Mouse (Mus musculus) thymus, adult 18-20 months (tissue): ENCODE measurements around the gene Mthfr.
"Not testable (repeated sequence)": the region's sequence is repeated elsewhere in the genome, so short reads cannot be mapped to it uniquely, and the experiment has no call there.

Source experiments
- DNase-seq, 2 experiments: peaks; one replicate each; pipeline ENCODE4 v3.0.0; 2022; ENCODE audit warnings: mixed read lengths in 2 of 2

Gene Mthfr

GRCm38 (mm10) chr4:148040029-148040830 lies 1.4 kb downstream of the Mthfr start:
- no peak for DNase-seq

GRCm38 (mm10) chr4:148040933-148041610 lies 2.2 kb downstream of the Mthfr start:
- peak; percentile 28 to 45 for DNase-seq

GRCm38 (mm10) chr4:148041611-148042191 lies 2.8 kb downstream of the Mthfr start:
- DNase-seq: peak; percentile 28 to 42

GRCm38 (mm10) chr4:148043327-148043726 lies 4.5 kb downstream of the Mthfr start:
- not testable (repeated sequence) for DNase-seq

- no peak for DNase-seq
These were observed 5.2 kb downstream of the Mthfr start for GRCm38 (mm10) chr4:148044113-148044512.

- no peak for DNase-seq
These were observed 7.7 kb downstream of the Mthfr start for GRCm38 (mm10) chr4:148046450-148047031.

- not testable (repeated sequence) for DNase-seq
These were observed 11.6 kb downstream of the Mthfr start for GRCm38 (mm10) chr4:148050396-148050914.

- no peak for DNase-seq
These were observed 12.3 kb downstream of the Mthfr start for GRCm38 (mm10) chr4:148051046-148051776.

GRCm38 (mm10) chr4:148051886-148052285 lies 13.0 kb downstream of the Mthfr start:
- DNase-seq: no peak

- no peak for DNase-seq
These were observed 14.1 kb downstream of the Mthfr start for GRCm38 (mm10) chr4:148052976-148053375.

- no peak for DNase-seq
These were observed 14.6 kb downstream of the Mthfr start for GRCm38 (mm10) chr4:148053417-148053920.

- DNase-seq: no peak
These were observed 16.3 kb downstream of the Mthfr start for GRCm38 (mm10) chr4:148054961-148055695.

GRCm38 (mm10) chr4:148056246-148056645 lies 17.4 kb downstream of the Mthfr start:
- no peak for DNase-seq

- no peak for DNase-seq
These were observed 17.9 kb downstream of the Mthfr start for GRCm38 (mm10) chr4:148056801-148057200.

GRCm38 (mm10) chr4:148057661-148058209 lies 18.9 kb downstream of the Mthfr start:
- DNase-seq: no peak

GRCm38 (mm10) chr4:148058218-148058819 lies 19.4 kb downstream of the Mthfr start:
- no peak for DNase-seq

- no peak for DNase-seq
These were observed 20.1 kb downstream of the Mthfr start for GRCm38 (mm10) chr4:148058993-148059392.

GRCm38 (mm10) chr4:148060120-148061085 lies 21.5 kb downstream of the Mthfr start:
- no peak for DNase-seq

GRCm38 (mm10) chr4:148061086-148061480 lies 22.2 kb downstream of the Mthfr start:
- DNase-seq: no peak
